Mouse (Mus musculus) kidney, adult 2 months (tissue): Measurements from ENCODE around the gene Mertk.

ENCODE experiments used
- CTCF ChIP-seq: fragments of 200-500 bp; conservative IDR thresholded peaks from 2 replicates; pipeline ENCODE4 v1.5.1; 2011; ENCODE audit warnings: low read depth, mild to moderate bottlenecking, control low read depth, low read length, moderate library complexity, mixed read lengths; ENCODE audit not compliant: insufficient read depth, insufficient read length
- POLR2A ChIP-seq: fragments of 200-500 bp; IDR thresholded peaks from one replicate; pipeline ENCODE4 v1.6.1; 2011; ENCODE audit warnings: low read depth, low read length, control low read depth

GRCm38 (mm10) chr2:128735089-128735488 is 36.3 kb downstream of the Mertk start:
- TF ChIP-seq CTCF (no peak), POLR2A (no peak)
